Mouse (Mus musculus) ZHBTc4 (cell line): ENCODE results near the gene Cgref1.

Experiments used
- DNase-seq: peaks from one replicate; pipeline ENCODE4 v3.0.0-alpha.2; 2011; ENCODE audit warnings: low read depth, low spot score

Cgref1 gene

GRCm38 (mm10) chr5:30886209-30886608 lies 59.2 kb downstream of the Cgref1 start:
- DNase-seq: no peak
